Mouse (Mus musculus): ENCODE data around the gene Ap5b1.

DNA sequence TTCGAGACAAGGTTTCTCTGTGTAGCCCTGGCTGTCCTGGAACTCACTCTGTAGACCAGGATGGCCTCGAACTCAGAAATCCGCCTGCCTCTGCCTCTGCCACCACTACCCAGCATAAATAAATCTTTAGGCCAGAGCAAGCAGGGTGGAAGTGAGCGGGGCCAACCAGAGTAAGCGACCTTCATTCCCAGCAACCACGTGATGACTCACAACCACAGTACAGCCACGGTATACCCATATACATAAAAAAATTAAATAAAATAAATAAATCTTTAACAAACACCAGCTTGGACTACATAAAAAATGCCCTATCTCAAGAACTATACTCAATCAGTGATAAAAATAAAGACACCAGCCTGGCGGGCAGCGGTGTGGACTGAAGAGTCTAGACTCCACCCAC, 24.5 kb upstream of the Ap5b1 start:
- TF ChIP-seq GATA1 (IDR thresholded peaks at IDR 0.05; ENCODE audit: borderline replicate concordance, low read length) = no peak
- no peak for TF ChIP-seq FLI1 (IDR thresholded peaks at IDR 0.05; ENCODE audit: low read length)
